Mouse (Mus musculus): Measurements from ENCODE around the gene Pi4k2a.

- TF ChIP-seq CTCF (IDR thresholded peaks at IDR 0.05; ENCODE audit: control insufficient read depth, insufficient read depth, insufficient read length) = no peak
- no peak for TF ChIP-seq MYOD1 (IDR thresholded peaks at IDR 0.05; ENCODE audit: control insufficient read depth, insufficient read length, low read depth)
- TF ChIP-seq USF1 (IDR thresholded peaks at IDR 0.05; ENCODE audit: low read depth) = no peak
- TF ChIP-seq FOSL1 (IDR thresholded peaks at IDR 0.05; ENCODE audit: insufficient read depth, low read length, poor library complexity, severe bottlenecking) = no peak
- TF ChIP-seq MAX (IDR thresholded peaks at IDR 0.05) = no peak
- TF ChIP-seq CEBPB (IDR thresholded peaks at IDR 0.05; ENCODE audit: low read depth) = no peak
Measured at GRCm38 (mm10) chr19:42071886-42072608, 18.2 kb upstream of the Pi4k2a start.
